Mouse (Mus musculus): ENCODE results near the gene Adam34. TPM values are rescaled to one million over a fixed set of nuclear protein-coding genes. Genes with fewer than 3 reads are reported as not detected.
"Not testable (repeated sequence)": the region's sequence is repeated elsewhere in the genome, so short reads cannot be mapped to it uniquely, and the experiment has no call there.

The Adam34 gene
- polyA plus RNA-seq (2012; rRNA removed) = not detected in 2 replicates

- no peaks in the 10 kb centered on the region for H3K27me3 ChIP-seq (ENCODE audit: control insufficient read depth, insufficient read depth, low read length)
- no peaks in the 10 kb centered on the region for H3K4me1 ChIP-seq (ENCODE audit: control insufficient read depth, insufficient read depth, insufficient read length, low read length)
- no peaks in the 10 kb centered on the region for H3K36me3 ChIP-seq (ENCODE audit: control insufficient read depth, insufficient read depth, low read length)
- no peak within 1 kb of the TSS for H3K4me3 ChIP-seq (ENCODE audit: low read depth, low read length)
- TF ChIP-seq CTCF (IDR thresholded peaks at IDR 0.05; ENCODE audit: extremely low read depth, insufficient read length, insufficient replicate concordance, low read depth, low read length) = no peak
- no peak for TF ChIP-seq POLR2A (IDR thresholded peaks at IDR 0.05; ENCODE audit: low read depth, low read length)
- H3K27ac ChIP-seq (ENCODE audit: insufficient read depth, low read depth, low read length) = no peak within 1 kb of the TSS
Observed at GRCm38 (mm10) chr8:43709949-43710348, at the start of gene Adam34. Gene Adam34 (minus strand): TSS chr8:43710049.

GRCm38 (mm10) chr8:43627176-43627575, 82.7 kb downstream of the Adam34 start, which contains the start of gene Gm5346:
Gene Gm5346 (minus strand): TSS chr8:43627276.
- Histone ChIP-seq H3K4me1 (ENCODE audit: control insufficient read depth, insufficient read depth, insufficient read length, low read length) (no peaks in the 10 kb centered on the region), H3K27me3 (ENCODE audit: control insufficient read depth, insufficient read depth, low read length) (no peaks in the 10 kb centered on the region), H3K4me3 (ENCODE audit: low read depth, low read length) (no peak within 1 kb of the TSS), H3K27ac (ENCODE audit: insufficient read depth, low read depth, low read length) (no peak within 1 kb of the TSS), H3K36me3 (ENCODE audit: control insufficient read depth, insufficient read depth, low read length) (no peaks in the 10 kb centered on the region)
- TF ChIP-seq POLR2A (IDR thresholded peaks at IDR 0.05; ENCODE audit: low read depth, low read length) (no peak), CTCF (IDR thresholded peaks at IDR 0.05; ENCODE audit: extremely low read depth, insufficient read length, insufficient replicate concordance, low read depth, low read length) (no peak)
- WGBS = 82% methylated on average over 3 of the region's 3 CpGs

GRCm38 (mm10) chr8:43616046-43616445, 93.8 kb downstream of the Adam34 start:
- Histone ChIP-seq H3K4me3 (ENCODE audit: low read depth, low read length) (no peak overlapping the region), H3K27me3 (ENCODE audit: control insufficient read depth, insufficient read depth, low read length) (no peaks in the 10 kb centered on the region), H3K27ac (ENCODE audit: insufficient read depth, low read depth, low read length) (no peak overlapping the region), H3K4me1 (ENCODE audit: control insufficient read depth, insufficient read depth, insufficient read length, low read length) (no peaks in the 10 kb centered on the region), H3K36me3 (ENCODE audit: control insufficient read depth, insufficient read depth, low read length) (no peaks in the 10 kb centered on the region)
- 92% methylated on average over 1 of the region's 1 CpGs for WGBS
- TF ChIP-seq CTCF (IDR thresholded peaks at IDR 0.05; ENCODE audit: extremely low read depth, insufficient read length, insufficient replicate concordance, low read depth, low read length) (no peak), POLR2A (IDR thresholded peaks at IDR 0.05; ENCODE audit: low read depth, low read length) (no peak)

- not testable (repeated sequence) for H3K27ac ChIP-seq (ENCODE audit: insufficient read depth, low read depth, low read length); H3K27me3 ChIP-seq (ENCODE audit: control insufficient read depth, insufficient read depth, low read length); H3K4me3 ChIP-seq (ENCODE audit: low read depth, low read length); H3K4me1 ChIP-seq (ENCODE audit: control insufficient read depth, insufficient read depth, insufficient read length, low read length); H3K36me3 ChIP-seq (ENCODE audit: control insufficient read depth, insufficient read depth, low read length)
- 78% methylated on average over 13 of the region's 13 CpGs for WGBS
Observed at GRCm38 (mm10) chr8:43603657-43604056, 106.2 kb downstream of the Adam34 start.

GRCm38 (mm10) chr8:43603166-43603565, 106.7 kb downstream of the Adam34 start:
- H3K4me3 ChIP-seq (ENCODE audit: low read depth, low read length); H3K4me1 ChIP-seq (ENCODE audit: control insufficient read depth, insufficient read depth, insufficient read length, low read length); H3K27ac ChIP-seq (ENCODE audit: insufficient read depth, low read depth, low read length); H3K36me3 ChIP-seq (ENCODE audit: control insufficient read depth, insufficient read depth, low read length); H3K27me3 ChIP-seq (ENCODE audit: control insufficient read depth, insufficient read depth, low read length): not testable (repeated sequence)
- 88% methylated on average over 15 of the region's 15 CpGs for WGBS

Other genes with a start within 250 kb of the Adam34 start
- not detected in 2 replicates for gene Adam26b, start 181.9 kb downstream of the Adam34 start, polyA plus RNA-seq (2012; rRNA removed)
- not detected in 2 replicates for gene Adam26a, start 133.3 kb downstream of the Adam34 start, polyA plus RNA-seq (2012; rRNA removed)
- gene Gm5346, start 82.8 kb downstream of the Adam34 start, polyA plus RNA-seq (2012; rRNA removed) = not detected in 2 replicates

All from small intestine, adult 2 months (tissue).